Mouse (Mus musculus) hindbrain, embryonic 16.5 days (tissue): ENCODE measurements around the gene Mical2. TPM values are rescaled to one million over a fixed set of nuclear protein-coding genes. Genes with fewer than 3 reads are reported as not detected.

Experiments used
- ATAC-seq: fragments of 200-750 bp; cut with Nextera tagmentation; 2 replicates; pipeline ENCODE4 v1.8.0; 2017; ENCODE audit warnings: moderate TSS enrichment, moderate library complexity
- H3K27ac ChIP-seq: fragments of 300-500 bp; sonication (generic); 2 replicates; pipeline ENCODE4 v1.5.1; 2014; ENCODE audit warnings: low read depth, mild to moderate bottlenecking, control low read depth, low read length, moderate library complexity
- H3K27me3 ChIP-seq: fragments of 300-500 bp; sonication (generic); replicated peaks from 2 replicates; pipeline ENCODE4 v1.6.1; 2014; ENCODE audit warnings: low read length; ENCODE audit not compliant: control insufficient read depth, insufficient read depth
- H3K36me3 ChIP-seq: fragments of 300-500 bp; sonication (generic); 2 replicates; pipeline ENCODE4 v1.6.1; 2014; ENCODE audit warnings: mild to moderate bottlenecking, low read length, moderate library complexity, mixed read lengths; ENCODE audit not compliant: control insufficient read depth, insufficient read depth
- H3K4me1 ChIP-seq: fragments of 300-500 bp; sonication (generic); 2 replicates; pipeline ENCODE4 v1.6.1; 2014; ENCODE audit warnings: low read depth, low read length; ENCODE audit not compliant: control insufficient read depth, insufficient read depth
- H3K4me2 ChIP-seq: fragments of 300-500 bp; sonication (generic); 2 replicates; pipeline ENCODE4 v1.6.1; 2014; ENCODE audit warnings: mild to moderate bottlenecking, low read length, control low read depth, moderate library complexity
- H3K4me3 ChIP-seq: fragments of 300-500 bp; sonication (generic); 2 replicates; pipeline ENCODE4 v1.5.1; 2014; ENCODE audit warnings: mild to moderate bottlenecking, low read length, control low read depth, moderate library complexity
- H3K9ac ChIP-seq: fragments of 300-500 bp; sonication (generic); 2 replicates; pipeline ENCODE4 v1.6.1; 2014; ENCODE audit warnings: low read depth, mild to moderate bottlenecking, control low read depth, low read length, moderate library complexity
- H3K9me3 ChIP-seq: fragments of 300-500 bp; sonication (generic); 2 replicates; pipeline ENCODE4 v1.6.1; 2014; ENCODE audit warnings: mild to moderate bottlenecking, low read length, moderate library complexity; ENCODE audit not compliant: control insufficient read depth
- WGBS: fragments of 180-500 bp; shearing (Covaris S2); extraction: QIAGEN DNeasy Blood & Tissue Kit; methylation state at CpG from one replicate; pipeline ENCODE4 v1.1.7; 2014; 5-methylcytosine and 5-hydroxymethylcytosine counted together
- polyA plus RNA-seq: library from polyadenylated mRNA; unstranded; fragments of >200 nt; fragmentation: Nextera tagmentation; extraction: Ambion mirVana; gene quantifications from 2 replicates; pipeline ENCODE4 v1.2.1, GENCODE M21; 2015

Gene Mical2
- polyA plus RNA-seq, 1 experiment from 2014 or later: 7.2 TPM

DNA sequence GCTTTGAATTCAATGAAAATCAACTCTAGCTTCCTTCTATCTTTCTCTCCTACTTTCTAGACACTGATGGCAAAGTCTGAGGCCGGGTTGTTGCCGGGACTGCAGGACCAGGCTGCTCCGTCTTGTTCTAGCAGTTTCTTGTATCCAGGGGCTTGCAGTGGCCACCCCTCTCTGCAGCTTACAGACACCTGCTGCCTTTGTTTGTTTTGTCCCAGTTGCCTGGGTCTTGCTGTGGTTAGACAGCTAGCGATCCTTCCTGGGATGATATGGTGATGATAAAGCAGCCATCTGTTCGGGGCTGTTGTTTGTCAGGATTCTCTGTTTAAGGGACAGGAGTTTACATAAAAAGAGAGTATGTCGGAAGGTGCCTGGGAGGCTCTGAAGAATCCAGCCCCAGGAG is 19.0 kb downstream of the Mical2 start:
- no peak overlapping the region for H3K9ac ChIP-seq
- peaks cover 7% of the 10 kb centered on the region for H3K4me1 ChIP-seq
- no peaks in the 10 kb centered on the region for H3K27me3 ChIP-seq
- no peak for ATAC-seq
- no peak overlapping the region for H3K27ac ChIP-seq
- H3K4me3 ChIP-seq: no peak overlapping the region
- H3K36me3 ChIP-seq: no peaks in the 10 kb centered on the region
- no peak overlapping the region for H3K4me2 ChIP-seq
- 27% methylated on average over 6 of the region's 6 CpGs for WGBS
- no peaks in the 10 kb centered on the region for H3K9me3 ChIP-seq

DNA sequence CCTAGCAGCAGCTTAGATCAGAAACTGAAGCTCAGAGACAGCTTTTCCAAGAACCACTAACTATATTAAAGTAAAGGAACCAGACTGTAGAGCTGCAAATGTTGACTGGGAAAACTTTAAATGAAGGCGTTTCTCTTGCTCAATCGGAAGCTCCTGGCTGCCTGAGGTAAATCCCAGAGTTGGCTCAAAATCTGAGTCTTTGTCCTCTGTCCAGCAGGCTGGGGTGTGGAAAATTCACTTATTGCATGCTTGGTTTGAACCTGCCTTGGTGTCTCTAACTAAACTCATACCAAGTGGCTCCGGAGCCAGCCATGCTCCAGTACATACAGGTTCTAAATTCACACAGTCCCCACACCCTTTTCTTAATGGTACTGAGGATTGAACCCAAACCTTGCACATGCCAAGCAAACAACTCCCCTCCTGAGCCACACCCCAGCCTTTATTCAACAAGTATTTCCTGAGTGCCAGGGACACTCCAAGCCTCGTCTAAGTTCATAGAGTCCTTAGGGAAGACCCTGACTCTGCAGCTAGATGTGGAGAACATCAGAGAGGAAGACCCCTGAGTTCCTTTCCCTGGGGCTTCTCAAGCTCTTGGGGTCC is 20.3 kb downstream of the Mical2 start:
- Histone ChIP-seq H3K27ac (no peak overlapping the region), H3K9me3 (no peaks in the 10 kb centered on the region), H3K27me3 (no peaks in the 10 kb centered on the region), H3K4me2 (no peak overlapping the region), H3K36me3 (no peaks in the 10 kb centered on the region), H3K4me3 (no peak overlapping the region), H3K4me1 (peaks cover 7% of the 10 kb centered on the region; the same call in 1 of the 2 replicates), H3K9ac (no peak overlapping the region)
- ATAC-seq: no peak
- 68% methylated on average over 4 of the region's 4 CpGs for WGBS

DNA sequence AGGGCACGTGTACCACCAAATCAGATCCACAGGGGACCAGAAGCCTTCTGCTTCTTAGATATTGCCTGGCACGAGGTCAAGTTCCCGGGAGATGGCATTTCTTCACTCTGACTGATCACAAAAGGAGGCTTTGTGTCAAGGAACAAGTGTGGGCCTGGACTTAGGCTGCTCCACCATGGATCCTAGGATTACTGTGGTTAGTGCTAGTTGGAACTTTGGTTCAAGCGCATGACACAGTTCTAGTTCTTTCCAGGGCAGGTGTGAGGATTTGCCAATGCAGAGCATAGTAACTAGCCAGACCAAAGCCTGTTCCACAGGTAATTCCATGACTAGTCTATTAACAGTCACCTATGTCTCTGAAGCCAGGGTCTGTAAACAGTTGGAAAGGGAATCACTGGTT is 20.8 kb downstream of the Mical2 start:
- Histone ChIP-seq H3K4me1 (peaks cover 2% of the 10 kb centered on the region; the same call in 1 of the 2 replicates), H3K9ac (no peak overlapping the region), H3K27ac (no peak overlapping the region), H3K27me3 (no peaks in the 10 kb centered on the region), H3K4me3 (no peak overlapping the region), H3K4me2 (no peak overlapping the region), H3K9me3 (no peaks in the 10 kb centered on the region), H3K36me3 (no peaks in the 10 kb centered on the region)
- WGBS: 80% methylated on average over 4 of the region's 4 CpGs
- no peak for ATAC-seq

DNA sequence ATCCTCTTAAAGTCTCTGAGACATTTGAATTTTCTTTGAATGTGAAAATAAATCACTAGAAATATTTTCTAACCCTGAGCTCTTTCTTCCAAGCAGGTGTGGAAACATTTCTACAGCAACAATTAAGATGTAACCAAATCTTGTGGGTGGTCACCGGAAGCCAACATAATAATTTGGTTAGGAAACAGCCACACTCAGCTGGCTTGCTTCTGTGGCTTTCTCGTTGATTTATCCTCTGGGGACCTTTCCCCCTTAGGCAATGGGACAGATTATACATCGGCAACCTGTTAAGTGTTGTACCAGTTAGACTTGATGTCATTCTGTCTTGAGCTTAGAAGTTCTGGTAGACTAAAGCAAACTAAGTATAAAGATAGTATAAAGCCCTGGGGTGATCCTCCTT is 22.2 kb downstream of the Mical2 start:
- H3K9ac ChIP-seq: no peak overlapping the region
- ATAC-seq: no peak
- no peaks in the 10 kb centered on the region for H3K9me3 ChIP-seq
- H3K27ac ChIP-seq: no peak overlapping the region
- H3K4me1 ChIP-seq: no peaks in the 10 kb centered on the region; the same call in 1 of the 2 replicates
- 74% methylated on average over 3 of the region's 3 CpGs for WGBS
- no peaks in the 10 kb centered on the region for H3K27me3 ChIP-seq
- H3K4me3 ChIP-seq: no peak overlapping the region
- H3K36me3 ChIP-seq: no peaks in the 10 kb centered on the region
- no peak overlapping the region for H3K4me2 ChIP-seq

DNA sequence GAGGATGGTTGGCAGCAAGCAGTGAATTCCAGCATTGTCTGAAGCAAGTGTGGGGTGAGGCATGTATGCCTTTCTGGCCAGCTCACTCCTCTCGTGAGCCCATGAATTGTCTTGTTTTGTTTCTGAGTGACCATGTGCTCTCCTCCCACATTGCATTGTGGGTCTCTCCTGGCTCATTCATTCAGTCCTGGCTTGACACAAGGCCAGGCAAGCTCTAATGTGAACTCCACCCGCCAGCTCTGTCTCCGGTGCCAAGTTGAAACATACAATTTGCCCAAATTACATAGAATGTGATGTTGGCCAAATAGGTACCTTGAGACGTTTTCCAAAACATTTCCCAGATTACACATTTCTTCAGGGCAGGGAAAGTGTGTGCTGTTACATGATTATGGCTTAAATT is 23.8 kb downstream of the Mical2 start:
- ATAC-seq: no peak
- Histone ChIP-seq H3K27me3 (no peaks in the 10 kb centered on the region), H3K36me3 (no peaks in the 10 kb centered on the region), H3K4me2 (no peak overlapping the region), H3K27ac (no peak overlapping the region), H3K9ac (no peak overlapping the region), H3K9me3 (no peaks in the 10 kb centered on the region), H3K4me3 (no peak overlapping the region), H3K4me1 (no peaks in the 10 kb centered on the region; the same call in 1 of the 2 replicates)
- 75% methylated on average over 4 of the region's 4 CpGs for WGBS

DNA sequence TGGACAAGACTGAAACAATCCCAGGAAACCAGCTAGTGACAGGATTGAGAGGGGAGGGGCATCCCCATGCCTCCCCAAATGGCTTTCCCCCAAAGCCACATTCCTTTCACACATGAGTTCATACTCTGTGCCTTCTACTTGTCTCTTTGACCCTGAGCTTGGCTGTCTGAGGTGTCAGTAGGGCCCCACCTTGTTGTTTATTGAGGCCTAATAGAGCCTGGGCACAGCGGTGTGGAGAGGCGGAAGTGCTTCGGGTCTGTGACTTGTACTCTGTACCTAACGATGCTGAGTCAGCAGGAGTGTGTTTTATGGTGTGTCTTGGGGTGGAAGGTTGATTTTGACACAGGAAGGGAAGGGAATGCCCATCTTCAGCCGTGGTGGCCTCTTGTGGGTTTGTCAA is 26.4 kb downstream of the Mical2 start:
- no peak overlapping the region for H3K27ac ChIP-seq
- H3K27me3 ChIP-seq: no peaks in the 10 kb centered on the region
- no peaks in the 10 kb centered on the region; the same call in 1 of the 2 replicates for H3K4me1 ChIP-seq
- no peaks in the 10 kb centered on the region for H3K36me3 ChIP-seq
- no peak overlapping the region for H3K4me2 ChIP-seq
- H3K9me3 ChIP-seq: no peaks in the 10 kb centered on the region
- H3K9ac ChIP-seq: no peak overlapping the region
- no peak for ATAC-seq
- no peak overlapping the region for H3K4me3 ChIP-seq
- 79% methylated on average over 5 of the region's 5 CpGs for WGBS

DNA sequence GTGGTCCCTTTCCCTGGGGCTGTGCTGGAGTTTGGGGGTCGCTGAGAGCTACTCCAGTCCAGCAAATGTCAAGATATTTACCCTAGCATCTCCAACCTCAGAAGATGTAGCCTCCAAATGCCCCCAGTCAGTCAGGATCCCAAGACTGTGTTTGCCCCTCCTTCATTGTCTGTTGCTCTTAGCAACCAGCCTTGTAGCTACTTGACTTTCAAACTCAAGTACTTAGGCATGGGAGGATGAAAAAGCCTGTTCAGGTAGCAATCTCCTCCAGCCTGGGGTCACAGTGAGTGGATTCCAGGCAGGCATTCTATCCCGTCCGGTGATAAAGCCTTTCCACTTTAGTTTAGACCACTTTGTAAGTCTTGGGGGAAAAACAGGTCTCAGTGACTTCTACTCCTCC is 28.6 kb downstream of the Mical2 start:
- Histone ChIP-seq H3K27ac (no peak overlapping the region), H3K4me2 (no peak overlapping the region), H3K36me3 (no peaks in the 10 kb centered on the region), H3K9ac (no peak overlapping the region), H3K4me3 (no peak overlapping the region), H3K4me1 (no peaks in the 10 kb centered on the region; the same call in 1 of the 2 replicates), H3K27me3 (no peaks in the 10 kb centered on the region), H3K9me3 (no peaks in the 10 kb centered on the region)
- 89% methylated on average over 3 of the region's 3 CpGs for WGBS
- ATAC-seq: no peak

DNA sequence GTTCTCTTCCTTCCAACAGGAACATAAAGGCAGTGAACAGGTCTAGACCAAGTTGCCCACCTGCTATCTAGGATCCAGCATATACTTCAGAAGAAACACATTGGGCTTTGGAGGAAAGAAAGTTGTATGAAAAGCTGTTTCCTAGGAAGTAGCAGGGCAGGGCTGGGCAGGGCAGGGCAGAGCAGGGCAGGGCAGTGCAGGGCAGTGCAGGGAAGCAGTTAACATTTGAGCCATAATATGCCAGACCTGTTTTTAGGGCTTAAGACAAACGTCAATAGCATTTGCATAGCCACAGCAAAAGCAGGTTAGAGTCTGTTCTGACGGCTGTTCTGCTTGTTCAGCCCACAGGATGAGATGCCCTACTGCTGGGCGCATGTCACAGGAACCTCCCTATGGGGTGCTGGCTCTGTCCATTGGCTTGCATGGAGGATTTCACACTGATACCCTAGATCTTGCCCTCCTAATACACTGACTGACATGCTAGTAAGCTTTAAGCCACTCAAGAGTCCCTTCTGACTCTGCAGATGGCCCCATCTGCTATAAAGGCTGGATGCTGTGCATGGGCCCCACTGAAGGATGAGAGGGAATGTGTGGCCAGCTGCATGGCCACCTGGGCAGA is 29.7 kb downstream of the Mical2 start:
- H3K36me3 ChIP-seq: no peaks in the 10 kb centered on the region
- no peak overlapping the region for H3K27ac ChIP-seq
- no peak for ATAC-seq
- no peak overlapping the region for H3K9ac ChIP-seq
- no peak overlapping the region for H3K4me3 ChIP-seq
- no peaks in the 10 kb centered on the region for H3K4me1 ChIP-seq
- no peaks in the 10 kb centered on the region for H3K27me3 ChIP-seq
- no peak overlapping the region for H3K4me2 ChIP-seq
- no peaks in the 10 kb centered on the region for H3K9me3 ChIP-seq
- 49% methylated on average over 3 of the region's 3 CpGs for WGBS

DNA sequence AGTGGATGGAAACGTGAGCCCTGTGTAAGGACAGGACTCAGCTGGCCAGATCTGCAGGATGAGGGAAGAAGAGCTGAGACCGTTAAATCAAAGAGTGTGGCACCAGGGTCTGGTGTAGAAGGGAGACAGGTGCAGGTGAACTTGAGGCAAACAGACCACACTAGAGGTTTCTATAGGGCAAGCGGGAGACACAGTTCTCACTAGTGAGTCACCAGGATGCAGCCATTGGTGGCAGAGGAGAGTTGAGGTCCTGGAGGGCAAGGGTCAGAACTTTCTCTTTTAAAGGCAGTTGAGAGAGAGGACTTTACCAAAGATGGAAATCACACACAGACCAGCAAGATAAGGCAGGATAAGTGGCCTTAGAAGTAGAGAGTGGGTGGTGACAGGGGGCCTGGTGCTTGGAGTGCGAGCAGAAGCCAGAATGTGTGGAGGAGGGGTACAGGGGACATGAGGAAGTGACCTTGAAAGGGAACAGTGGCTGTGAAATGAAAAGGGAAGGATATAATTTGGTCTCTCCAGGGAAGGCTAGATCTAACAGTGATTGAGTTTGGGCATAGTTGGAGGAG is 32.8 kb downstream of the Mical2 start:
- no peaks in the 10 kb centered on the region for H3K9me3 ChIP-seq
- H3K27ac ChIP-seq: no peak overlapping the region
- 81% methylated on average over 4 of the region's 4 CpGs for WGBS
- H3K4me2 ChIP-seq: no peak overlapping the region
- H3K27me3 ChIP-seq: no peaks in the 10 kb centered on the region
- no peak for ATAC-seq
- H3K4me1 ChIP-seq: no peaks in the 10 kb centered on the region
- H3K9ac ChIP-seq: no peak overlapping the region
- H3K36me3 ChIP-seq: no peaks in the 10 kb centered on the region
- no peak overlapping the region for H3K4me3 ChIP-seq
